8 mouse cellular contexts compared by ENCODE assay signal in the genomic region with DNA sequence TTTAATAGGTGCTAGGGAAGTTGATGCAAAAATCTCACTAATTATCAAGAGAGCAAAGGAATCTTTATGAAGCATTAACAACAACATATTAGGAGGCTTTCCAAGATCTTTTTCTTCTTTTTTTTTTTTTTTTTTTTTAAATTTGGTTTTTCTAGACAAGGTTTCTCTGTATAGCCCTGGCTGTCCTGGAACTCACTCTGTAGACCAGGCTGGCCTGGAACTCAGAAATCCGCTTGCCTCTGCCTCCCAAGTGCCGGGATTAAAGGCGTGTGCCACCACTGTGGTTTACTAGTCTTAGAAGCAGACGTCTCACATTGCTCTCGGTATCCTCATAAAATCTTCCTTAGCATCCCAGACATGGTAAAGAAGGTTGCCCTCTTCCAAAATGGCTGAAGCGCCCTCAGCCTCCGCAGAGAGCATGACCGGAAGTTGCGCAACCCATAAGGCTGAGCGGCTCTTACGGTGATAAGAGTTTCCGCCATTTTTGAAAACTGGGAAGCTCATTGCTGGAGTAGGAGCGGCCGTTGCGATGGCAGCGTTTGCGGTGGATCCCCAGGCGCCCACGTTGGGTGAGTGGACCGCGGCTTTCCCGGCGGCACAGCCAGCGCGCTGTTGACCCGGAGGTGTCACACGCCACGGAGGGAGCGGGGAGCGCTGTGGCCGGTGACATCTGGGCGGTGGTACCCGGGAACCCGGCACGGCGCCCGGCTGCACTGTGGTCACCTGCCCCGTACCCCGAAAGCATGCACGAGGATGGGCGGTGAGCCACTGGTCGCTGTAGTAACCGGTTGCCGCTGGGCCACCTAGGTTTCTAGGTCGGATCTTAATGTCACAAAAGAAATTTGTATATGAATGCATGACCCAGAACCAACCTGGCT. TPM values are rescaled to one million over a fixed set of nuclear protein-coding genes. Genes with fewer than 3 reads are reported as not detected.
DNase-seq lines count a peak whose midpoint lies in the region; ATAC-seq lines count a peak whose summit lies in the region.

No protein-coding gene starts in this region.

- H3K36me3 ChIP-seq in heart, embryonic 14.5 days (ENCODE audit: control insufficient read depth, insufficient read depth, low read length), result peaks cover 15% of the 10 kb centered on the region
- peaks cover 17% of the 10 kb centered on the region for H3K36me3 ChIP-seq in liver, embryonic 13.5 days
- 0 out of 2 replicates have a peak, but pooled peaks cover 5% of the 10 kb centered on the region for H3K36me3 ChIP-seq in stomach, embryonic 16.5 days (ENCODE audit: control insufficient read depth, insufficient read depth, low read length)

- 0 out of 2 replicates have a peak overlapping the region, but pooled peaks have one; percentile 18 for H3K27ac ChIP-seq in brown adipose tissue, adult 24 weeks (replicated peaks; ENCODE audit: low read depth, low read length)
- peak overlapping the region; percentile 62 to 79 for H3K27ac ChIP-seq in heart, embryonic 14.5 days (replicated peaks in 1 of 2; ENCODE audit: control insufficient read depth in 1 of 2, insufficient read depth in 1 of 2, low read depth in 2 of 2, low read length in 2 of 2)
- H3K27ac ChIP-seq in liver, embryonic 13.5 days, result peak overlapping the region; percentile 84
- peak overlapping the region; percentile 70 for H3K27ac ChIP-seq in stomach, embryonic 16.5 days (ENCODE audit: low read length)

- WGBS in heart, embryonic 14.5 days, result under 1% methylated on average over 45 of the region's 45 CpGs
- under 1% methylated on average over 45 of the region's 45 CpGs for WGBS in liver, embryonic 13.5 days (ENCODE audit: insufficient replicate concordance)
- under 1% methylated on average over 45 of the region's 45 CpGs for WGBS in stomach, embryonic 16.5 days

- peak overlapping the region; percentile 72 for H3K9ac ChIP-seq in heart, embryonic 14.5 days (ENCODE audit: low read length)
- peak overlapping the region; percentile 86 for H3K9ac ChIP-seq in liver, embryonic 13.5 days
- peak overlapping the region; percentile 80 for H3K9ac ChIP-seq in stomach, embryonic 16.5 days (ENCODE audit: low read length)

- peak; percentile 93 for DNase-seq in CD4-positive, CD25-positive, alpha-beta regulatory T cell, adult 2 months (ENCODE audit: low read depth, low spot score)
- DNase-seq in fat pad, adult 2 months (ENCODE audit: extremely low read depth, low read depth, low spot score), result peak; percentile 37
- DNase-seq in kidney, postnatal 14 days, result peak; percentile 93
- peak; percentile 83 for DNase-seq in liver, embryonic 13.5 days
- peak; percentile 87 for DNase-seq in neural tube, embryonic 10.5 days (ENCODE audit: extremely low spot score, low spot score)

- peak overlapping the region; percentile 94 for H3K4me3 ChIP-seq in brown adipose tissue, adult 24 weeks (ENCODE audit: insufficient read depth, low read depth, low read length)
- peak overlapping the region; percentile 61 to 74 for H3K4me3 ChIP-seq in heart, embryonic 14.5 days (ENCODE audit: control insufficient read depth in 1 of 2, insufficient read depth in 1 of 2, low read depth in 1 of 2, low read length in 2 of 2)
- H3K4me3 ChIP-seq in liver, embryonic 13.5 days (replicated peaks), result peak overlapping the region; percentile 92
- H3K4me3 ChIP-seq in stomach, embryonic 16.5 days (replicated peaks; ENCODE audit: low read length), result peak overlapping the region; percentile 86

- H3K27me3 ChIP-seq in heart, embryonic 14.5 days (ENCODE audit: control insufficient read depth, insufficient read depth, low read length), result no peaks in the 10 kb centered on the region
- no peaks in the 10 kb centered on the region for H3K27me3 ChIP-seq in liver, embryonic 13.5 days
- H3K27me3 ChIP-seq in stomach, embryonic 16.5 days (ENCODE audit: control insufficient read depth, insufficient read depth, low read length), result no peaks in the 10 kb centered on the region

- peak overlapping the region; percentile 67 for H3K4me2 ChIP-seq in heart, embryonic 14.5 days (ENCODE audit: low read length)
- H3K4me2 ChIP-seq in liver, embryonic 13.5 days, result peak overlapping the region; percentile 69
- peak overlapping the region; percentile 74 for H3K4me2 ChIP-seq in stomach, embryonic 16.5 days (ENCODE audit: low read depth, low read length)

- no peaks in the 10 kb centered on the region for H3K9me3 ChIP-seq in heart, embryonic 14.5 days (ENCODE audit: control insufficient read depth, low read length)
- no peaks in the 10 kb centered on the region for H3K9me3 ChIP-seq in liver, embryonic 13.5 days (replicated peaks)
- no peaks in the 10 kb centered on the region for H3K9me3 ChIP-seq in stomach, embryonic 16.5 days (replicated peaks; ENCODE audit: control insufficient read depth, low read length)

- peaks cover 2% of the 10 kb centered on the region; the same call in 1 of the 2 replicates for H3K4me1 ChIP-seq in brown adipose tissue, adult 24 weeks (ENCODE audit: control insufficient read depth, insufficient read depth, insufficient read length, low read length)
- H3K4me1 ChIP-seq in heart, embryonic 14.5 days (ENCODE audit: control insufficient read depth in 2 of 2, insufficient read depth in 2 of 2, low read length in 2 of 2), result peaks cover 4 to 8% of the 10 kb centered on the region in 2 experiments; a peak in 3 of 4 replicates
- peaks cover 12% of the 10 kb centered on the region for H3K4me1 ChIP-seq in liver, embryonic 13.5 days (replicated peaks)
- peaks cover 5% of the 10 kb centered on the region; the same call in 1 of the 2 replicates for H3K4me1 ChIP-seq in stomach, embryonic 16.5 days (ENCODE audit: control insufficient read depth, insufficient read depth, low read length)

- ATAC-seq in heart, embryonic 14.5 days (ENCODE audit: insufficient number of reproducible peaks, insufficient read depth, low FRiP score, low read depth), result peak; percentile 93
- ATAC-seq in liver, embryonic 13.5 days (ENCODE audit: low read depth), result peak; percentile 96
- peak; percentile 96 for ATAC-seq in stomach, embryonic 16.5 days (ENCODE audit: insufficient read depth, low FRiP score)

RNA-seq across cellular contexts. Expression of a gene that starts 21.6 kb away (rescaled TPM):
- 10.6 and 16.3 TPM in 2 replicates for polyA plus RNA-seq in brown adipose tissue, adult 24 weeks (2012; ENCODE audit: insufficient read depth, insufficient read length, missing spikeins)
- 18.8 and 20.6 TPM in 2 replicates for polyA plus RNA-seq in heart, embryonic 14.5 days (2014; fragmentation: Nextera tagmentation; extraction: Ambion mirVana)
- 41.5 and 46.9 TPM in 2 replicates for polyA plus RNA-seq in liver, embryonic 13.5 days (2015; fragmentation: Nextera tagmentation; extraction: Ambion mirVana)
- polyA plus RNA-seq in stomach, embryonic 16.5 days (2015; fragmentation: Nextera tagmentation; extraction: Ambion mirVana), result 35.6 and 37.6 TPM in 2 replicates

RNA-seq across cellular contexts. Expression of a gene that starts 21.8 kb away (rescaled TPM):
- polyA plus RNA-seq in brown adipose tissue, adult 24 weeks (2012; ENCODE audit: insufficient read depth, insufficient read length, missing spikeins), result 15.9 and 20.5 TPM in 2 replicates
- 12.5 and 14.0 TPM in 2 replicates for polyA plus RNA-seq in heart, embryonic 14.5 days (2014; fragmentation: Nextera tagmentation; extraction: Ambion mirVana)
- 7.3 and 7.4 TPM in 2 replicates for polyA plus RNA-seq in liver, embryonic 13.5 days (2015; fragmentation: Nextera tagmentation; extraction: Ambion mirVana)
- polyA plus RNA-seq in stomach, embryonic 16.5 days (2015; fragmentation: Nextera tagmentation; extraction: Ambion mirVana), result 15.4 and 16.7 TPM in 2 replicates

RNA-seq across cellular contexts. Expression of a gene that starts 57.4 kb away (rescaled TPM):
- polyA plus RNA-seq in brown adipose tissue, adult 24 weeks (2012; ENCODE audit: insufficient read depth, insufficient read length, missing spikeins), result 80.9 and 88.8 TPM in 2 replicates
- 48.4 and 54.2 TPM in 2 replicates for polyA plus RNA-seq in heart, embryonic 14.5 days (2014; fragmentation: Nextera tagmentation; extraction: Ambion mirVana)
- polyA plus RNA-seq in liver, embryonic 13.5 days (2015; fragmentation: Nextera tagmentation; extraction: Ambion mirVana), result 14.7 and 18.2 TPM in 2 replicates
- polyA plus RNA-seq in stomach, embryonic 16.5 days (2015; fragmentation: Nextera tagmentation; extraction: Ambion mirVana), result 43.8 and 43.9 TPM in 2 replicates

Comparison
In these comparisons a context has a peak if more than half of its experiments do, and no peak if none do; other contexts are left out.
1. Peak in every context shown above with its lines: DNase-seq, ATAC-seq, H3K4me3 ChIP-seq and H3K27ac ChIP-seq.
2. DNase-seq: peak in every context shown above with its lines; median percentile 93 in CD4-positive, CD25-positive, alpha-beta regulatory T cell, adult 2 months; 93 in kidney, postnatal 14 days; 87 in neural tube, embryonic 10.5 days; 83 in liver, embryonic 13.5 days; 37 in fat pad, adult 2 months.
3. H3K27ac ChIP-seq: peak in every context shown above with its lines; median percentile 84 in liver, embryonic 13.5 days; 70 in heart, embryonic 14.5 days; 70 in stomach, embryonic 16.5 days; 18 in brown adipose tissue, adult 24 weeks.